Mouse (Mus musculus): ENCODE results near the gene Tmem81. TPM values are rescaled to one million over a fixed set of nuclear protein-coding genes. Genes with fewer than 3 reads are reported as not detected.
"Not testable (repeated sequence)": the region's sequence is repeated elsewhere in the genome, so short reads cannot be mapped to it uniquely, and the experiment has no call there.

The Tmem81 gene
- total RNA-seq (2022) = 1 to 10 TPM; 4.2 to 9.0 (median 7.1) TPM

DNA sequence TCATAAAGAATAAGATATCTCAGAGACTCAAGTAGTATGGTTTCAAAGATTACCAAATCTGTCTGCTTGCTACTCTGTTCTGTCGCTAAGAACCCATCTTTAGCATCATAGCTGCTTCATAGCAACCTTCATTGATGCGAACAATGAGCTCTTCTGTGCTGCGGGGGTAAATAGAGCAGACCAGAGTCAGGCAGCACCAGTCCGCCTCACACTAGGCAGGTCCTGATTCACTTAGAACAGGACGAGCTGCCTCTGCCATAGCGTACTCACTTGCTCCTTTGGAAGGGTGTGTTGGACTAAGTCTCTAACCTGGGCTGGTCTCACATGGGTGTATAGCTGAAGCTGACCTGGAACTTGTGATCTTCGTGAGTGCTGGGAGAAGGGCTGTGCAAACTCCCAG is at the start of gene Tmem81:
Gene Tmem81 (plus strand): TSS at position 173 of the 400 bp plus-strand sequence.
- no peak for DNase-seq

DNA sequence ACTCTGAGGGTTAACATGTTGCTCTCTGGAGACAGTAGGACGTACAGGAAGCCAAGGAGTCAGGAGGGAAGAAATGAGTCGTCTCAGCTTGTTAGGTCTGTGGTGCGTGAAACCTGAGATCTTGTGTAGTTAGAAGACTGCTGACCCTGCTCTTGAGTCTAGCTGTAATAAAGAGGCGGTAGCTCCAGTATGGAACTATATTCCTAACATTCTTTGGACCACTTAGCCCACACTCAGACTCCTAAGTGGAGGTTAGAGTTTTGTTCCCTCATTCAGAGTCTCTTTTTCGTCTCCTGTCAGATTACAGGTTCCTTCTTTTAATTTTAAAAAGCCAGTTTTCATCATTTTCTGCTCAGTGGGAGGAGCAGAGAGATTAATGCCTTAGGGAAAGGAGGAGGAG is 41.4 kb upstream of the Tmem81 start:
- no peak for DNase-seq

DNA sequence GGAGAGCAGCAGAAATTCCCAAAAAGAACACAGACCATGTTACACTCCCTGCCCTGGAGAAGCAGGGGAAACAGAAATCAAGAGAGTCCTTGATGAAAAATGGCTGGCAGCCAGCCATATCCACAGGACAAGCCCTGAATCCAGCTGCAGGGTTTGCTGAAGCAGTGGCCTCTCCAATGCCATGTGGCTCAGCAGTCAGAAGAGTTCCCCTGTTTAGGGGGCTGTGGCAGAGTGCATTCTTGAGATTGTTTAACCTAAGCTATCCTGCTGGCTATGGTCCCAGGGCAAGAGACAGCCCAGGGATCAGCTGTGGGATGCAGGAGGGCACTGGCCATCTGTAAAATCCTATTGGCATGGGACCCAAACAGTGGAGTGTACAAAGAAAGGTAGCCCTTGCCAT is 37.1 kb upstream of the Tmem81 start:
- DNase-seq = peak; percentile 39

DNA sequence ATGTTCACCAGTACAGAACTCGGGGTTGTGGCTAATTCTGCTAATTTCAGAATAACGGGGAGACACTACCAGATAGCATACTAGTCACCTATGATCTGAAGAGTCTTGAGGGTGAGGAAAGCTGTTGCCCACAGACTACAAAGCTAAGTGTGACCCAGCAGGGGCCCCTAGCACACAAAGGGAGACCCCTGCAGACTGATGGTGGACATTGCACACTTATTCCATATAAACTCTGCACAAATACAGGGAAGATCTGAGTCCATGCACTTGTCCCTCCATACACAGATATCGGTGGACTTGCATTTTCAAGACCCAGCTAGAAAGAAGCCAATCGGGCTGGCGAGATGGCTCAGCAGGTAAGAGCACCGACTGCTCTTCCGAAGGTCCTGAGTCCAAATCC is 36.5 kb upstream of the Tmem81 start:
- DNase-seq = no peak

DNA sequence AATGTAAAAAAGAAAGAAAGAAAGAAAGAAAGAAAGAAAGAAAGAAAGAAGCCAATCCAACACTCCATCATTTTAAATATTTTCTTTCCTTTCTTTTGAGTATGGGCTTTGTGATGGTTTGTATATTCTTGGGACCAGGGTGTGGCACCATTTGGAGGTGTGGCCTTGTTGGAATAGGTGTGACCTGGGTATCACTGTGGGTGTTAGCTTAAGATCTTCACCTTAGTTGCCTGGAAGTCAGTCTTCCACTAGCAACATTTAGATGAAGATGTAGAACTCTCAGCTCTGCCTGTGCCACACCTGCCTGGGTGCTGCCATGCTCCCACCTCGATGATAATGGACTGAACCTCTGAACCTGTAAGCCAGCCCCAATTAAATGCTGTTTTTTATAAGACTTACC is 36.0 kb upstream of the Tmem81 start:
- not testable (repeated sequence) for DNase-seq

DNA sequence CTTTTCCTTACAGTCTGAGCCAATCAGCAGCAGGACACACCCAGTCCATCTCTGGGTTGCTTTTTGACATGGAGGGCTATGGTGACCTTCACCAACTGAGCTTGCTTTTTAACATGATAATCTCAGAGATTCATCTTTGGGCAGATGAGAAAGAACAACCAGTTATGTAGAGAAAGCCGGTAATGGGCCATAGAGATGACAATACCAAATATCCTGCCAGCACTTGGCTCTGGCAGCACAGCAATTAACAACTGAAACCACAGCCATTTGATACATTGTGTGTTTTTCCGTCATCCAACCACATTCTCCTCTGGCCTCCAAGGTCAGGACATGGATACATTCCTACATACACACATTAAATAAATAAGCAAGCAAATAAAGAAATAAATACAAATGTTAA is 35.0 kb upstream of the Tmem81 start:
- DNase-seq = no peak

DNA sequence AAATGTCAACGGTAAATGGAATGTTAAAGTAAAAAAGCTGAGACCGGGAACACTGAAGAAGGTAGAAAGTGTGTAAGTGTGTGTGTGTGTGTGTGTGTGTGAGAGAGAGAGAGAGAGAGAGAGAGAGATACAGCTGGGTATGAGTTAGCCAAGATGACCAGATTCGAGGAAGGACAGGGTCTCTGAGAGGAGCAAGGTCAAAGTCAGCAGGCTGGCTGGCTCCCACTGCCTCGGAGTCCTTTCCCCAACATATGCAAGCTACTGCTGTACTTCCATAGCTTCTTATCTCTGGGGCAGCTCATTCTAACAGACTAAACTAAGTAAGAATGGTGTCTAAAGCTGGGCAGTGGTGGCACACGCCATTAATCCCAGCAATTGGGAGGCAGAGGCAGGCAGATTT is 34.5 kb upstream of the Tmem81 start:
- DNase-seq = no peak

DNA sequence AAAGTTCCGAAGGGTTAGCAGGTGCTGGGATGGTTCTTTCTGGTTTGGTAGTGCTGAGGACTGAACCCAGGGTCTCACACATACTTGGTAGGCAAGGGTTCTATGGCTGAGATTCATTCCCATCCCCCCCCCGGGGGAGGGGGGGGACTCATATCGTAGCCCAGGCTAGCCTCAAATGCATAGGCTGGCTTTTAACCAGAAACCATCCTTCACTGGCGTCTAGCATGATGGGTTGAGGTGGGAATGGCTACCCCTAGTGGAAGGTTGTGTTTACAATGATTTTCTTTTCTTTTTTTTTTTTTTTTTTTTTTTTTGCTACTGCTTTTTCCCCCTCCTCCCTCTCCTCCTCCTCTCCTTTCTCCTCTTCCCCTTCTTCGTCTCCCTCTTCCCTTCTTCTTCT is 33.5 kb upstream of the Tmem81 start:
- DNase-seq = no peak

DNA sequence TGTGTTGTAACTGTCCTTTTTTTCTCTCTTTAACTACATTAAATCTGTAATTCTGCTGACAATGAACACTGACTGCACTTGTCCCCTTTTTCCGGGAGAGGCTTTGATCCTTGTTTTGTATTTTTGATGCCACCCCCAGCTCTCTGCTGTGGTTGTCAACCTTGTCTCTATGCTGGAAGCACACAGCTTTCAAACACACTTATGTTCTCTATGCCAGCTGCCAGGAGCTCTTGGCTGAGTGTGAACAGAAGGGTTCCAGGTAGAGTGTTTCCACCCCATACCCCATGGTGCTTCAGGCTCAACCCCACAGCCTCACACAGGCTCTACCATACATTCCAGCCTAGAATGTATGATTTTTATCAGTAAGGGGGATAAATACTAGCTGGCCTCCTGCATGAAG is 31.5 kb upstream of the Tmem81 start:
- no peak for DNase-seq

DNA sequence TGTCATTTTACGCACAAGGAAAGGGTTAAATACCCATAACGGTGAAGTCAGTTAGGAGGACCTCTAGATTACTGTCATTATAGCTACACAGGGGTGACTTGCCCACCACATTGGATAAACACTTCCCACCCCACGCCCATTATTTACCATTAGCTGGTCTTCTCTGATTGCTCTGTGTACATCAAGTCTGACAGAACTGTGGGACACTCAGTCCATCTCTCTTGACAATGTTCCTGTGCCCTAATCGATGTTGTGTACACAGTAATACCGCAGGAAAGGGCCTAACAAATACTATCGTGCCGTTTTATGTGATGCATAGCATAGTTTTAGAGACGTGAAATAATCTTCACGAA is 29.5 kb upstream of the Tmem81 start:
- DNase-seq = no peak

DNA sequence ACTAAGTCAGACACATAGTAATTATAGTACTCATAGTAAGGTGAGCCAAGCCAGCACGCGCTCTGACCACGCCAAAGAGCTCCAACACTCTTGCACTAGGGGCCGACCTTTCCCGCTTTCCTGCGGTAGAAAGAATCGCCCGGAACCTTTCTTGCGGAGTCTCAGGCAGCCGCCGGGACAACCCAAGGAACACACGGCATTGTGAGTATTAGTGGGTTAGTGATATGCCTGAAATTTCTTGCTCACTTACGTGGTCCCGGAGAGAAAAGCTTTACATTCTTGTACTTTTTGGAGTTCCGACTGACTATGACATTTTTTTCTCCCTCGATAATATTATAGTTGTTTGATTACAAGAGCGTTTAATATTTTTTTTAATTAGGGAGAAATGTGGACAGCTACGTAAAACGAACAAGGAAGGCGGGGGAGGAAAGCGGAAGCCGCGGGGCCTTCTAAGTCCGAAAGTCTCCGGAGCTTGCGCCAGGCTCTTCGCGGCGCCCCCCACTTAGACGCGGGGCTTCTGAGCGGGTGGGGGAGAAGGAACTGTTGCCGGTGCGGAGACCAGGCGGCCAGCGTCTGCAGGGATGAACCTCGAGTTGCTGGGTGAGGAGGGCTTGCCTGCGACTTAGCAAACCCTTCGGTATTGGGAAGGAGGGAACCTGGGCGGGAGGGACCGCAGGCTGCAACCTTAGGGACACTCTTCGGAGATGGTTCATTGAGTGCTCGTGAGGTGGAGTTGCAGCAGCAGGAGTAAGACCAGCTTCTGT is 28.9 kb upstream of the Tmem81 start, which contains the start of gene Rbbp5:
Gene Rbbp5 (plus strand): TSS at position 438 of the 764 bp plus-strand sequence.
- DNase-seq = peak; percentile 66

DNA sequence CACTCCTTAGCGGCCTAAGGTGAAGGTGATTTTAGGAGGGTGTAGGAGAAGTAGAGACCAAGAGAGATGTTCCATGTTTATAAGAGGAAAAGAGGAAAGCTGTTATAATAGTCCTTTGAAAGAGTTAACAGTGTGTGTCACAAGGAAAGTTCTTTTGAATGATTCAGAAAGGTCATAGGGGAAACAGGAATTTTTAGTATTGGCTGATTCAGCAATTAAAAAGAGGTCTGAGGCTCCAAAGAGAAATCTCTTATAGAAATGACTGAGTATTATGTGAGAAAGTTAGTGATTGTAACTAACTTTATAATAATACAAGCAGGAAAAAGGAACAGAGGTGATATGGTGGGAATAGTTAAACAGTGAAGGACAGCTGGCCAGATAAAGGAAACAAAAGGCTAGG is 26.6 kb upstream of the Tmem81 start:
- no peak for DNase-seq

DNA sequence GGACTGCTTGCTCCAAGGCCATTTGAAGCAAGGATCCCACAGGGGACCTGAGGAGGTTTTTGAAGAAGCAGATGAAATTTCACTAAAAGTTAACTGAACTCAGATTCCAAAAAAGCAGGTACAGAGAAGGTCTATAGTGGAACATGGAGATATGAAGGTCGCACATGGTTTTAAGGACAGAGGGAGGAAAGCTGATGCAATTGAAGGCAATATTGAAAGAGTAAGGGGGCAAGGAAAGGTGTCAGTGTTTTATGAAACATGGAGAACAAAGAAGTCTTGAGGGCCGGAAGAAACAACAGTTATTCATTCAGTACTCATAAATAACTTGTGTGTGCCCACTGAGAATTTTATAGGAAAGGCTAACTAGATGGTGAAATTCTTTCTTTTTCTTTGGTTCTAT is 24.4 kb upstream of the Tmem81 start:
- DNase-seq = no peak

DNA sequence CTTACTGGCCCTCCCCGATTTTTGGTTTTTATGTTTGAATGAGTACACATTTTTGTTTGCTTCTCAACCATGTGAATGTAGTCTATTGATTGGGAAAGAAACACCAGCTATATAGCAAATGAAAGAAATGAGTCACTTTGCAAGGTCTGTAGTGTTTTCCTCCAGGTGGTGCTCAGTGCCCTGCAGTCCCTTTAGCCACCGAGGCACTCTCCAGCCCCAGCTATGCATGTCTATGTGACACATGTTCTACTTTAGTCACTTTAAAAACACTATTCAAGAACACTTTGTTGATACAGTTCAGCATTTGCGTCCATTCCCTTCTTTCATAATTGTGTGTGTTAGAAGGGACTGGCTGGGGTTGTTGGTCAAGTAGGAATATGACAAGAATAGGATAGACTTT is 22.8 kb upstream of the Tmem81 start:
- DNase-seq = no peak

DNA sequence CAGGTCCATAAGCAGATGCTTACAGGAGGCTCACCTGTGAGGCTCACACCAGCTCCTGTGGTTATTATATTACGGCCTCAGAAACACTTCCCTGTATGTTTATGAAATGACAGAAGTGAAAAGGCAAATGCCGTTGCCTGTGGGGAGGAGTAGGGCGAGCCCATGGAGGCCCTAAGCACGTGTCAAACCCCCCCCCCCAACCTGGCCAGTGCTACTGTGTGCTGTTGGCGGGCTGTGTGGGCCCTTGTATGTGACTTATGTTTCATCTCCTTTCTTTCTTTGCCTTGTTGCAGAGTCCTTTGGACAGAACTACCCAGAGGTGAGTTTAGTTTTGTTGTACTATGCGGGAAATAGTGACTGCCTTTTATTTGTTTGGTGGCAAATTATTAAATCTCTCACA is 22.3 kb upstream of the Tmem81 start:
- DNase-seq = no peak

DNA sequence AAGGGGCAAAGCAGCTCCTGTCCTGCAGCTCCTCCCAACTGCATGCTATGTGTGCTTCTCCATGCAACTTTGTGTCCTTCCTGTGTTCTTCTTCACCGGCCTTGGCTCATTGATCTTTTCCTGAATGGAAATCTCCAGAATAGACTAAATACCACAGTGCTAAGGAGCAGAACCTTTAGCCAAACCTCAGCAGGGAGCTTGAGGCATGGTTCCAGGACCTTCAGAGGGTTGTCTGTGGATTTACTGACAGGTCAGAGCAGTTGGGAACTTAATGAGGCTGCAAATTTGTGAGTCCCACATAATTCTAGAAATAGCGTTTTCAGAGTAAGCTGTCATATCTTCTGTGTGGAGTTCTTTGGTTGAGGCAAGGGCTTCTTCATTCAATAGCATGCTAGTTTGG is 5.5 kb upstream of the Tmem81 start:
- DNase-seq = no peak

DNA sequence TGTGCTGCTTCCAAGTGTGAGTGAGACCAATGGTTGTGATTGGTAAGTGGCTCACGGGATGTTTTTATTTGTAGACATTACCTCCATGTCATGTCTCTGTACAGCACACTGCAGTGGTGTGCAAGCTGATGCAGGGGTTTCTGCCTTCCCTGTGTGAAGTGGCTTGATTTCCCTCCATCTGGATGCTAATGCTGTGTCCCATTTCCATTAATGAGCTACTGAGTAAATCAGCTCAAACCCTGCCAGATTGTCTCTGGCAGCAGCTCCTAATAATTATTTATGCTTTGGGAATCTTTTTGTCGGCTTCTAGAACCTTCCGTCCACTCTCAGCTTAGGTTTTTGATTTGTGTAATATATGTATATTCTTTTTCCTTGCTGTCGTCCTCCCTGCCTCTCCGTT is 875 bp upstream of the Tmem81 start:
- no peak for DNase-seq

DNA sequence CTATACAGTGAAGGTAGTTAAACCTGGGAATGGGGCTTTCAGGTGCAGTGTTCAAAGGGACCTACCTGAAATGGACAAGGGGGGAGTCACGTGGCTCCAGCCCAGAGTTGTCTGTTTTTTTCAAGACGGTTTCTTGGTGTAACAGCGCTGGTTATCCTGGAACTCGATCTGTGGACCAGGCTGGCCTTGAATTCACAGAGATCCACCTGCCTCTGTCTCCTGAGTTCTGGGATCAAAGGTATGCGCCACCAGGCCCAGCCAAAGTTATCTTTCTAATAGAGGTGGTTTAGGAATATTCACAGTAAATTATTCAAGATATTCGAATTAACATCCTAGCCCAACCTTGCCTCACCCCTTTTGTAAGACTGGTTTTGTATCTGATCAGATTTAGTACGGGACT is 626 bp downstream of the Tmem81 start:
- no peak for DNase-seq

DNA sequence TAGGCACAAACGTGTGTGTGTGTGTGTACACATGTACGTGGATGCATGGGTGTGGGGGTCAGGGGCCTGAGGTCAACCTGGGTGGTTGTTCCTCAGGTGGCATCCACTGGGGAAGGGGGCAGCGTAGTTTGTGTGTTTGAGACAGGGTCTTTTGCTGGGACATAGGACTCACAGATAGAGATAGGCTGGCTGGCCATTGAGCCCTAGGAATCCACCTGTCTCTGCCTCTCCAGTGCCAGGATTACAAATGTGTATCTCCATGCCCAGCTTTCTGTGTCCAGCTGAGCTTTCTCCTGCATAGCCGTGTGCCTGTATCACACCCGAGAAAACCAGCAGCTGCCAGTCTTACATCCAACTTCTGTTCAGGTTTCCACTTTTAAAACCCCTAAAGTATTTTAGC is 3.7 kb downstream of the Tmem81 start:
- no peak for DNase-seq

DNA sequence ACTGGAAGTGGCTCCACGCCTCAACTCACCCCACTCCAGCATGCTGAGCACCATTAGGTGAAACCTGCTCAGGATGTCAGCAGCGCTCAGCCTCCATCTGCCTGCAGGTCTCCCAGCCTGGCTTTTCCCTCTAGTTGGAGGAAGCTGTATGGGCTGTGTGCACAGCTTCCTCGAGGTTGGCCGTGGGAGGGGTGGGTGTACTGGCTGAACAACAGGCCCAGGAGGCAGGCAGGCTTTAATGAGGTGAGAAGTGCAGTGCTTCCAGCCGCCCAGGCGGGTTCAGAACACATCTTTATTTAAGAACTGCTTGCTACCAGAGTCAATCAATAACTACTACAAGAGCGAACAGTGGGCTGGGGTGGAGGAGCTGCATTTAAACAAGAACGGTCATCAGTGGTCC is 5.5 kb downstream of the Tmem81 start:
- no peak for DNase-seq

DNA sequence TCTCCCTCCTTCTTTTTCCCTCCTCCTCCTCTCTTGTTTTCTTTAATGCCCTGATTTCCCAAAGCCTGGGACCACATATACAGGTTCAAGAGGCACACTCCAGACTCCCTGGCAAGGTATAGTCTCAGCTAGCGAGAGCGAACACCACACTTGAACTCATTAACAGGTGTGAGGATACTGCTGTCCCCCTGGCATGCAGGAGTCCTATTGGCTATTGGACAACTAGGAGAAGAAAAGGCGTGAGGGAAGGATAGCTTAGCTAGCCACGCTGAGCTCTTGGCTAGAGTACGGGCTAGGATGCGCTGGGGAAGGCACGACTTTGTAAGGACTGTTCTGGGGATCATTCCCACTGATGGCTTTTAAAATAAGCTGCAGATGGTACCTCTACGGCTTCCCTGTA is 6.1 kb downstream of the Tmem81 start:
- no peak for DNase-seq

DNA sequence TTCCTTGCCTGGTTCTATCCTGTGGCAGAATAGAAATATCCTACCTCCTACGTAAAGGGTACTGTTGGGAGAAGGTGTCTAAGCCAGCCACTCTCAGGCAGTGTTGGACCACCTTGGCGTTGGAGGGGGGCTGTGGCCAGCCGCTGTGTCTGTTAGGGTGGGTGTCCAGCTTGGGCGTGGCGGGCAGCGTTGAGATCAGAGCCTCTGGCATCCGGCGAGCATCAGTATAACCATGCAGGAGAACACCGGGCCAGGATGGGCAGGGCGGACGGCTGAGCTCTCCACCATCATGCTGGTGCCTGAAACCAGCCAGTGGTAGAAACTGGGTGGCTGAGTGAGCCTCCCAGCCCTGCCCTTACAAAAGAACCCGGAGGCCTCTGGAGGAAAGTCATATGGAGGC is 9.3 kb downstream of the Tmem81 start:
- no peak for DNase-seq

DNA sequence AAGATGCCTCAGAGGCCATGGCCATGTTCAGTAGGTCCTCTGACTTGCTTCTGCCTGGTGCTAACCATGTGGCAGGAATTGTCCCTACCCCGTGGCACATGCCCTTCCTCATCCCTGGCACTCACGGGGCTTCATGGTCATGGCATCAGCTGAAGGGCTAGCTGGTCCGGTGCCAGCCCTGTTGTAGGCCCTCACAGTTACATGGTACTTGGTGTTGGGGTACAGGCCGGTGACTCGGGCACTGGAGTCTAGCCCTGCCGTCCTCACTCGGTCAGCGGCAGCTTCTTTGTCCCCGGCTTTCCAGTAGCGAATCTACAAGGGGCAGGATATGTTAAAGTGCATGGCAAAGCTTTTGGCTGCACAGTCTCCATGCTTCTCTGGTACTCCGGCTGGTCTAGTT is 10.7 kb downstream of the Tmem81 start:
- no peak for DNase-seq

DNA sequence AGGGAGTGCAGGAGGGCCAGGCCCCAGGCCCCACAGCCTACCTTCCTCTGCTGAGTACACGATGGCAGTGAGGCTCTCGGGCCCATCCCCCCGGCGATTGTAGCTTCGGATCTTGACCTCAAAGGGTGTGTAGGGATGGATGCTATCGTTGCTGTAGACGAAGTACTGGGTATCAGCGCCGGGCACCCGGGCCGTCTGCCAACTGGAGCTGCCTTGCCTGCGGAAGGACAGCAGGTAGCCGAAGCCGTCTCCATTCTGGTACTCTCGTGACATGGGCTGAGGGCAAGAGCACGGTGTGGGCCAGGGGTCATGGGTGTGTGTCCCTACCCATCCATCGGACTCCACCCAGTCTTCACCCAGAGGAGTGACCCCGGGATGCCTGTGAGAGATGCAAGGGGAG is 12.6 kb downstream of the Tmem81 start:
- no peak for DNase-seq

DNA sequence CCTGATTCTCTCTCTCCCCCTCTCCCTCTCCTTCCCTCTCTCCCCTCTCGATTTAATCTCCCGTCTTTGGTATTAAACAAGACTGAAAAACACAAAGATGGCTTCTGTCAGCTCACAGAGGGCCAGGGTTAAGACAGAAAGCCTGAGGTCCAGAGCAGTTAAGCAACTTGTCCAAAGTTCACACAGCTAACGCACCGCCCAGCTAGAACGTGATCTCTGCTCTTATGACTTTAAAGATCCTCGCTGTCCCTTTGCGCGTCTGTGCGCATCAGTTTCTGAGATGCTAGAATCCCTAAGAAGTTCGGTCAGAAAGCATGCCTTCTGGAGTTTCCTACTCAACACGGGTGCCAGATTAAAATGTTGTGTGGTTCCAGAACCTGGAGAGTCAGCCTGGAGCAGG is 13.7 kb downstream of the Tmem81 start:
- no peak for DNase-seq
